Mouse (Mus musculus): ENCODE measurements around the gene Pde2a.
"Not testable (repeated sequence)": the region's sequence is repeated elsewhere in the genome, so short reads cannot be mapped to it uniquely, and the experiment has no call there.

The Pde2a gene

GRCm38 (mm10) chr7:101513655-101514054 is 92.2 kb downstream of the Pde2a start:
- no peak for DNase-seq (ENCODE audit: low spot score in 2 of 2)

GRCm38 (mm10) chr7:101514768-101515167 is 93.3 kb downstream of the Pde2a start:
- no peak for DNase-seq (ENCODE audit: low spot score in 2 of 2)

- no peak for DNase-seq (ENCODE audit: low spot score in 2 of 2)
Measured at GRCm38 (mm10) chr7:101515295-101515694, 93.8 kb downstream of the Pde2a start.

GRCm38 (mm10) chr7:101516460-101516859 is 95.0 kb downstream of the Pde2a start:
- no peak for DNase-seq (ENCODE audit: low spot score in 2 of 2)

GRCm38 (mm10) chr7:101521696-101522095 is 100.2 kb downstream of the Pde2a start:
- no peak for DNase-seq (ENCODE audit: low spot score in 2 of 2)

GRCm38 (mm10) chr7:101523205-101523604 is 101.7 kb downstream of the Pde2a start:
- no peak for DNase-seq (ENCODE audit: low spot score in 2 of 2)

GRCm38 (mm10) chr7:101526484-101526883 is 105.0 kb downstream of the Pde2a start:
- DNase-seq (ENCODE audit: low spot score in 2 of 2): no peak

GRCm38 (mm10) chr7:101534428-101534827 is 112.9 kb downstream of the Pde2a start:
- no peak for DNase-seq (ENCODE audit: low spot score in 2 of 2)

- DNase-seq (ENCODE audit: low spot score in 2 of 2): no peak
Measured at GRCm38 (mm10) chr7:101535102-101535501, 113.6 kb downstream of the Pde2a start.

- no peak for DNase-seq (ENCODE audit: low spot score in 2 of 2)
Measured at GRCm38 (mm10) chr7:101535517-101535916, 114.0 kb downstream of the Pde2a start.

- no peak for DNase-seq (ENCODE audit: low spot score in 2 of 2)
Measured at GRCm38 (mm10) chr7:101537541-101537940, 116.0 kb downstream of the Pde2a start.

GRCm38 (mm10) chr7:101538141-101538933 is 116.8 kb downstream of the Pde2a start:
- no peak for DNase-seq (ENCODE audit: low spot score in 2 of 2)

- DNase-seq (ENCODE audit: low spot score in 2 of 2): no peak
Measured at GRCm38 (mm10) chr7:101539774-101540173, 118.3 kb downstream of the Pde2a start.

GRCm38 (mm10) chr7:101540684-101541083 is 119.2 kb downstream of the Pde2a start:
- no peak for DNase-seq (ENCODE audit: low spot score in 2 of 2)

GRCm38 (mm10) chr7:101541132-101541531 is 119.6 kb downstream of the Pde2a start:
- DNase-seq (ENCODE audit: low spot score in 2 of 2): peak; percentile 70 to 78

- peak in 1 of 2 experiments; percentile 39 for DNase-seq (ENCODE audit: low spot score in 2 of 2)
Measured at GRCm38 (mm10) chr7:101541734-101542133, 120.2 kb downstream of the Pde2a start.

- DNase-seq (ENCODE audit: low spot score in 2 of 2): no peak
Measured at GRCm38 (mm10) chr7:101547651-101548050, 126.2 kb downstream of the Pde2a start.

- DNase-seq (ENCODE audit: low spot score in 2 of 2): no peak
Measured at GRCm38 (mm10) chr7:101549266-101549665, 127.8 kb downstream of the Pde2a start.

- no peak for DNase-seq (ENCODE audit: low spot score in 2 of 2)
Measured at GRCm38 (mm10) chr7:101550686-101551485, 129.4 kb downstream of the Pde2a start.

- DNase-seq (ENCODE audit: low spot score in 2 of 2): no peak
Measured at GRCm38 (mm10) chr7:101551530-101551929, 130.0 kb downstream of the Pde2a start.

- not testable (repeated sequence) for DNase-seq (ENCODE audit: low spot score in 2 of 2)
Measured at GRCm38 (mm10) chr7:101555473-101555872, 134.0 kb downstream of the Pde2a start.

GRCm38 (mm10) chr7:101557391-101557790 is 135.9 kb downstream of the Pde2a start:
- no peak for DNase-seq (ENCODE audit: low spot score in 2 of 2)

GRCm38 (mm10) chr7:101559393-101559792 is 137.9 kb downstream of the Pde2a start:
- DNase-seq (ENCODE audit: low spot score in 2 of 2): not testable (repeated sequence)
